Mouse (Mus musculus): ENCODE results near the gene Ppp1cc. TPM values are rescaled to one million over a fixed set of nuclear protein-coding genes. Genes with fewer than 3 reads are reported as not detected.
"Not testable (repeated sequence)": the region's sequence is repeated elsewhere in the genome, so short reads cannot be mapped to it uniquely, and the experiment has no call there.

Gene Ppp1cc
- polyA plus RNA-seq, 1 experiment from 2014 or later = 264 TPM

DNA sequence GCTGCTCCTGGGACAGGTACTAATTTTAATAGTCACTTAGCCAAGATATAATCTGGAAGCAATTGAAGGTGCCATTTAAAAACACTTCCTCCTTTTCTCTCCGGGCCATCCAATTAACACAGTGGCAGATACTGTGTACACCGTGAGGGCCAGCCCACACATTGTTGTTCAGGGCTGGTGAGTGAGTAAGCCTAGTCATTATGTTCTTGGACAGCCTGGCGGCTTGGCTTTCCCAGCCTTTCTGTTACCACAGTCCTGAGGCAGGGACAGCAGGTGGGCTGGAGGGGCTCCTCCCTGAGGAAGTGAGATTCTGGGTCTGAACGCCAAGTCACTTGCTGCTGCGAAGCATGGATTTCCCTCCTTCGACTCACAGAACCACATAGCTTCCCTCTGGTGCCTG is 21.6 kb downstream of the Ppp1cc start:
- no peak for ATAC-seq (ENCODE audit: borderline replicate concordance, extremely low read depth, low FRiP score, low TSS enrichment)
- no peaks in the 10 kb centered on the region for H3K4me1 ChIP-seq
- WGBS = 60% methylated on average over 6 of the region's 6 CpGs
- no peak overlapping the region for H3K4me3 ChIP-seq
- no peak overlapping the region for H3K9ac ChIP-seq
- H3K4me2 ChIP-seq = no peak overlapping the region
- peaks cover 17% of the 10 kb centered on the region for H3K36me3 ChIP-seq
- no peaks in the 10 kb centered on the region for H3K9me3 ChIP-seq
- H3K27ac ChIP-seq = no peak overlapping the region
- no peaks in the 10 kb centered on the region for H3K27me3 ChIP-seq

DNA sequence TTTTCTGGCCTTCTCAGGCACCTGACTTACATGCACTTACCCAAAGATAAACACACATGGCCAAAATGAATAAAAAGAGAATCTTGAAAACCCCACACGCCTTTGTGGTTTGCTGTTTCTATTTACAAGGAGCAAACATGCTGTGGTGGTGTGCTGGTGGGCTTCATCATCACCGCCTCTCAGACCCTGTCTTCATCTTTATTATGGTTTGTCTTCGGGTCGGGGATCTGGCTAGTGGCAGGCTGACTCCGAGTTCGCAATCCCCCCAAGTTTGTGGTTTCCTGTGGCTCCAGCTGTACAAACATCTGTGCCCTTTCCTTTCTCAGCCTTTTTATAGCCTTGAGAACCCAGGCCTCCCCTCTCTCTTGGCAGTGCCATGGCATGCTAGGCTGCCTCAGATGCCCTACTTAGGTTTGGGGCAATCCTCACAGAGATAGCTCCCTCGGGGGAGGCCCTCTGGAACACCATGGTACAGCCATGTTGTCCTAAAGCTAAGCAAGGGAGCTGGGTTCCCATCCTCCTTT is 26.3 kb downstream of the Ppp1cc start:
- no peaks in the 10 kb centered on the region for H3K4me1 ChIP-seq
- no peak for ATAC-seq (ENCODE audit: borderline replicate concordance, extremely low read depth, low FRiP score, low TSS enrichment)
- H3K9ac ChIP-seq = no peak overlapping the region
- H3K27me3 ChIP-seq = no peaks in the 10 kb centered on the region
- H3K27ac ChIP-seq = no peak overlapping the region
- no peaks in the 10 kb centered on the region for H3K36me3 ChIP-seq
- no peak overlapping the region for H3K4me3 ChIP-seq
- 86% methylated on average over 7 of the region's 7 CpGs for WGBS
- H3K9me3 ChIP-seq = no peaks in the 10 kb centered on the region
- H3K4me2 ChIP-seq = no peak overlapping the region

GRCm38 (mm10) chr5:122184858-122185257 is 26.8 kb downstream of the Ppp1cc start:
- not testable (repeated sequence) for H3K4me3 ChIP-seq; H3K9ac ChIP-seq; H3K36me3 ChIP-seq; H3K9me3 ChIP-seq; H3K27ac ChIP-seq; H3K4me2 ChIP-seq; H3K4me1 ChIP-seq; ATAC-seq (ENCODE audit: borderline replicate concordance, extremely low read depth, low FRiP score, low TSS enrichment); H3K27me3 ChIP-seq
- 86% methylated on average over 6 of the region's 6 CpGs for WGBS

- Histone ChIP-seq H3K9ac (no peak overlapping the region), H3K27me3 (no peaks in the 10 kb centered on the region), H3K4me2 (no peak overlapping the region), H3K9me3 (no peaks in the 10 kb centered on the region), H3K4me1 (no peaks in the 10 kb centered on the region), H3K36me3 (no peaks in the 10 kb centered on the region), H3K27ac (no peak overlapping the region), H3K4me3 (no peak overlapping the region)
- ATAC-seq (ENCODE audit: borderline replicate concordance, extremely low read depth, low FRiP score, low TSS enrichment) = no peak
- WGBS = 43% methylated on average over 3 of the region's 3 CpGs
Observed at GRCm38 (mm10) chr5:122189115-122189514, 31.0 kb downstream of the Ppp1cc start.

DNA sequence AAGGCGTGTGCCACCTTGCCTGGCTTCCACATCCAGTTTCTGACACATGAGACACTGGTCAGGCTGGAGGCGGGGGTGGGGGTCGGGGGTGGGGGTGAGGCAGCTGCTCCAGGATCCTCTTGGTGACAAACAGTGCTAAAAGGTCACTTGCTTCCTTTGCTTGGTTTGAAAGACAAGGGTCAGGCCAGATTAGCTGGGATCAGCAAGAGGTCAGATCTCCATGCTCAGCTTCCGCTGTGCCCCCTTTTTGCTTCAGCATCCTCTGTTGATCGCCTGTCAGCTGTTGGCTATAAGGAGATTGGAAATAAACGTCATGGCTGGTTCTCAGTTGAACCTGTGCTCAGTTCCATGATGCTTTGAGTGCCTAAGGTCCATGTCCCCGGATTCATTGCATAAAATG is 32.4 kb downstream of the Ppp1cc start:
- Histone ChIP-seq H3K4me1 (no peaks in the 10 kb centered on the region), H3K27ac (no peak overlapping the region), H3K36me3 (no peaks in the 10 kb centered on the region), H3K9ac (no peak overlapping the region), H3K4me3 (no peak overlapping the region), H3K9me3 (no peaks in the 10 kb centered on the region), H3K4me2 (no peak overlapping the region), H3K27me3 (no peaks in the 10 kb centered on the region)
- ATAC-seq (ENCODE audit: borderline replicate concordance, extremely low read depth, low FRiP score, low TSS enrichment) = no peak
- 56% methylated on average over 7 of the region's 7 CpGs for WGBS

DNA sequence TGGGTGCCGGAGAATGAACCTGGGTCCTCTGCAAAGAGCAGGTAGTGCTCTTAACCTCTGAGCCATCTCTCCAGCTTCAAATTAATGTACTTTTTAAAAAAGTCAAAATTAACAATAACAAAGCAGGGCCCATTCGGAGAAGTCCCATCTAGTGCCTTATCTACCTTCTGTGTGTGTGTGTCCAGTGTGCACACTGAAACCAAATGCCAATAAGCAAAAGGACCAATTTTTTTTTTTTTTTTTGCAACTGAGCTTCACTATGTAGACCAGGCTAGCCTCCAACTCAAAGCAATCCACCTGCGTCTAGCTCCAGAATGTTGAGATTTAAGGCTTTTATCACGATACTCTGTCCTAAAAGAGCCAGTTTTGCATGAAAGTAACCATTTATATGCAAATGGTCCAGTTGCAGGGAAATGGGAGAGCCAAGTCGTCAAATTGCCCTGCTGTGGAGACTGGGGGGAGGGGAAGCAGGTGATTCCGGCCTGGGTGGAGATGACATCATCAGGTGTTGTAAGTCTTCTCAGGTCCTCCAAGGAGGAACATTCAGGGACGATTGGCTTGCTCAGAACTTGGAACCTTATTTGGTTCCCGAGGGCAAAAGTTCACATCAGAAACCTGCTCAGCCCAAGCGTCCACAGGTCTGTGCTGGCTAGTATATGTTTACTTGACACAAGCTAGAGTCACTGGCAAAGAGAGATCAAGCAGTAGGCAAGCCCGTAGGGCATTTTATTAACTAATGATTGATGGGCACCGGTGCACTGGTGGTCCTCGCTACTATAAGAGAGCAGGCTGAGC is 33.4 kb downstream of the Ppp1cc start:
- ATAC-seq (ENCODE audit: borderline replicate concordance, extremely low read depth, low FRiP score, low TSS enrichment) = no peak

DNA sequence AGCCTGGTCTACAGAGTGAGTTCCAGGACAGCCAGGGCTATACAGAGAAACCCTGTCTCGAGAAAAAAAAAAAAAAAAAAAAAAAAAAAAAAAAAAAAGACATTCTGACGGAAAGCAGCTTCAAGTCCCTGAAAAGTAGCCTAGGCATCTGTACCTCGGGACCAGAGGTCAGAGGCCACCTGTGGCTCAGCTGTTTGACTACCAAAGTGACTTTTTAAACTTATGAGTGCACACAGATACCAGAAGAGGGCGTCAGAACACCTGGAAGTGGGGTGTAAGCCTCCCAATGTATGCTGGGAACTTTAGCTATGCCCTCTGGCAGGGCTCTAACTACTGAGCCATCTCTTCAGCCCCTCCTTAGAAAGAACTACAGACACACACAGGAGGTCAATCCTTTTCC is 34.3 kb downstream of the Ppp1cc start:
- no peak overlapping the region for H3K9ac ChIP-seq
- no peaks in the 10 kb centered on the region for H3K36me3 ChIP-seq
- no peaks in the 10 kb centered on the region for H3K9me3 ChIP-seq
- H3K27ac ChIP-seq = no peak overlapping the region
- H3K27me3 ChIP-seq = no peaks in the 10 kb centered on the region
- 45% methylated on average over 4 of the region's 4 CpGs for WGBS
- no peak for ATAC-seq (ENCODE audit: borderline replicate concordance, extremely low read depth, low FRiP score, low TSS enrichment)
- H3K4me1 ChIP-seq = no peaks in the 10 kb centered on the region
- no peak overlapping the region for H3K4me2 ChIP-seq
- H3K4me3 ChIP-seq = no peak overlapping the region

More for the DNA sequence above, 33.4 kb downstream of the Ppp1cc start:
- Histone ChIP-seq H3K27me3 (no peaks in the 10 kb centered on the region), H3K4me1 (no peaks in the 10 kb centered on the region), H3K36me3 (no peaks in the 10 kb centered on the region), H3K9ac (no peak overlapping the region), H3K4me3 (no peak overlapping the region), H3K27ac (no peak overlapping the region), H3K4me2 (no peak overlapping the region), H3K9me3 (no peaks in the 10 kb centered on the region)
- WGBS = 60% methylated on average over 12 of the region's 12 CpGs

GRCm38 (mm10) chr5:122200872-122201271 is 42.8 kb downstream of the Ppp1cc start:
- Histone ChIP-seq H3K36me3 (no peaks in the 10 kb centered on the region), H3K27ac (no peak overlapping the region), H3K4me3 (no peak overlapping the region), H3K4me2 (no peak overlapping the region), H3K9ac (no peak overlapping the region), H3K9me3 (no peaks in the 10 kb centered on the region), H3K4me1 (no peaks in the 10 kb centered on the region), H3K27me3 (no peaks in the 10 kb centered on the region)
- 82% methylated on average over 4 of the region's 4 CpGs for WGBS
- no peak for ATAC-seq (ENCODE audit: borderline replicate concordance, extremely low read depth, low FRiP score, low TSS enrichment)

GRCm38 (mm10) chr5:122201904-122202303 is 43.8 kb downstream of the Ppp1cc start:
- no peak overlapping the region for H3K27ac ChIP-seq
- H3K4me1 ChIP-seq = no peaks in the 10 kb centered on the region
- H3K36me3 ChIP-seq = no peaks in the 10 kb centered on the region
- no peaks in the 10 kb centered on the region for H3K9me3 ChIP-seq
- no peak overlapping the region for H3K4me3 ChIP-seq
- no peak overlapping the region for H3K9ac ChIP-seq
- no peaks in the 10 kb centered on the region for H3K27me3 ChIP-seq
- ATAC-seq (ENCODE audit: borderline replicate concordance, extremely low read depth, low FRiP score, low TSS enrichment) = no peak
- WGBS = 82% methylated on average over 6 of the region's 6 CpGs
- no peak overlapping the region for H3K4me2 ChIP-seq

- WGBS = 58% methylated on average over 2 of the region's 2 CpGs
- ATAC-seq (ENCODE audit: borderline replicate concordance, extremely low read depth, low FRiP score, low TSS enrichment) = no peak
- no peak overlapping the region for H3K27ac ChIP-seq
Observed at GRCm38 (mm10) chr5:122204180-122204579, 46.1 kb downstream of the Ppp1cc start.

DNA sequence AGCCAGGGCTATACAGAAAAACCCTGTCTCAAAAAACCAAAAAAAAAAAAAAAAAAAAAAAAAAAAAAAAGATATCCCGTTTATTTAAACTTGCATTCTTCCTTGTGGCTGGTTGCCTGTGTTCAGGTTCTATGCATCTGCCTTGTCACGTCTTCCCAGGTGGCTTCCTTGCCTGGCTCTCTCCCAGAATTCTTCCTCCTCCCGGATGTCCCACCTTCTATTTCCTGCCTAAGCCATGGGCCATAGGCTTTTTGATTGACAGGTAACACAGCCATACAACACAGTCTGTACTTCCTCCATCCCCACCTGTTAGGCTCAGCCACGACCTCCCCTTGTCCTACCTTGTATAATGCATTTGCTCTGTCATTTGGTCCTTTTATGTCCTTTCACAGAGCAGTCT is 48.4 kb downstream of the Ppp1cc start, which contains the start of gene Hvcn1:
TSS of gene Hvcn1 (plus strand) at position 330 of the 400 bp plus-strand sequence.
- Histone ChIP-seq H3K9ac (no peak within 1 kb of the TSS), H3K4me3 (no peak within 1 kb of the TSS), H3K4me1 (peaks cover 15% of the 10 kb centered on the region), H3K9me3 (no peaks in the 10 kb centered on the region), H3K27me3 (no peaks in the 10 kb centered on the region), H3K36me3 (no peaks in the 10 kb centered on the region), H3K4me2 (no peak within 1 kb of the TSS), H3K27ac (no peak within 1 kb of the TSS)
- ATAC-seq (ENCODE audit: borderline replicate concordance, extremely low read depth, low FRiP score, low TSS enrichment) = no peak
- WGBS = 69% methylated on average over 4 of the region's 4 CpGs

More at GRCm38 (mm10) chr5:122204180-122204579, 46.1 kb downstream of the Ppp1cc start:
- H3K4me1 ChIP-seq = peaks cover 4% of the 10 kb centered on the region; the same call in 1 of the 2 replicates
- H3K9ac ChIP-seq = no peak overlapping the region
- H3K4me3 ChIP-seq = no peak overlapping the region
- no peaks in the 10 kb centered on the region for H3K27me3 ChIP-seq
- no peaks in the 10 kb centered on the region for H3K36me3 ChIP-seq
- H3K4me2 ChIP-seq = no peak overlapping the region
- no peaks in the 10 kb centered on the region for H3K9me3 ChIP-seq

DNA sequence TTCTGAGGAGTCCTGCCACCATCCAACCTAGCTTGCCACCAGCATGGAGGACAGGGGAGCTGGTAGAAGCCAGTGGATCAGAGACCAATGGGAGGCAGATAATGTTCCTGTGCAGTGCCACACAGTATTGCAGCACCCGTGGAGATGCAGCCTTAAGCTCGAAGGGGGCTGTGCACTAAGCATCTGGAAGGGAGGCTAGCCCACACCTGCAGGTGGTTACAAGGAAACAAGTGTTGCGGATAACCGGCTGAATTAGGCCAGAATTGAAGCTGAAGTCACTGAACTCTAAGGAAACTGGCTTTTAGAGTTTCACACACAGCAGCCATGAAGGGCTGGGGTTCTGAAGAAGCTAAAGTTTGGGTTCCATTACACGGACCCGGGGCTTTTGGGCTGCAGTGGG is 50.8 kb downstream of the Ppp1cc start:
- no peak overlapping the region for H3K4me3 ChIP-seq
- H3K4me2 ChIP-seq = peak overlapping the region; percentile 65; the same call in 1 of the 2 replicates
- H3K4me1 ChIP-seq = peaks cover 15% of the 10 kb centered on the region
- no peak for ATAC-seq (ENCODE audit: borderline replicate concordance, extremely low read depth, low FRiP score, low TSS enrichment)
- no peaks in the 10 kb centered on the region for H3K36me3 ChIP-seq
- 50% methylated on average over 6 of the region's 6 CpGs for WGBS
- H3K27me3 ChIP-seq = no peaks in the 10 kb centered on the region
- H3K9me3 ChIP-seq = no peaks in the 10 kb centered on the region
- H3K9ac ChIP-seq = no peak overlapping the region
- H3K27ac ChIP-seq = no peak overlapping the region

Data from lung, embryonic 15.5 days (tissue).